Mouse (Mus musculus) G1E (cell line): ENCODE measurements at regions not wholly inside any gene's neighbourhood (a gene's known extent, or its start where the extent isn't known, plus 50 kb on each side); places are given as distances from the start of the nearest gene placed in this dataset.

Experiments
- CTCF ChIP-seq: IDR thresholded peaks from 2 replicates; pipeline ENCODE4 v1.5.1; 2012; ENCODE audit warnings: low read depth, low read length, inconsistent platforms, mixed read lengths
- GATA1 ChIP-seq: IDR thresholded peaks from 2 replicates; pipeline ENCODE4 v1.6.1; 2012; ENCODE audit warnings: borderline replicate concordance, low read length, inconsistent platforms, mixed read lengths
- GATA2 ChIP-seq: IDR thresholded peaks from 2 replicates; pipeline ENCODE4 v1.6.1; 2012; ENCODE audit warnings: low read depth, low read length, inconsistent platforms, borderline replicate concordance
- POLR2AphosphoS5 ChIP-seq: IDR thresholded peaks from 2 replicates; pipeline ENCODE4 v1.6.1; 2012; ENCODE audit warnings: low read depth, low read length, inconsistent platforms; ENCODE audit not compliant: insufficient replicate concordance
- TAL1 ChIP-seq: conservative IDR thresholded peaks from 2 replicates; pipeline ENCODE4 v1.6.1; 2012; ENCODE audit warnings: low read depth, low read length, inconsistent platforms, mixed read lengths

GRCm38 (mm10) chr13:48022958-48023615 lies 237.9 kb upstream of the Id4 start:
- TF ChIP-seq CTCF (no peak), GATA1 (no peak), TAL1 (no peak), GATA2 (no peak), POLR2AphosphoS5 (no peak)
